Mouse (Mus musculus): ENCODE data around the gene Gm6377.

Gene Gm6377

DNA sequence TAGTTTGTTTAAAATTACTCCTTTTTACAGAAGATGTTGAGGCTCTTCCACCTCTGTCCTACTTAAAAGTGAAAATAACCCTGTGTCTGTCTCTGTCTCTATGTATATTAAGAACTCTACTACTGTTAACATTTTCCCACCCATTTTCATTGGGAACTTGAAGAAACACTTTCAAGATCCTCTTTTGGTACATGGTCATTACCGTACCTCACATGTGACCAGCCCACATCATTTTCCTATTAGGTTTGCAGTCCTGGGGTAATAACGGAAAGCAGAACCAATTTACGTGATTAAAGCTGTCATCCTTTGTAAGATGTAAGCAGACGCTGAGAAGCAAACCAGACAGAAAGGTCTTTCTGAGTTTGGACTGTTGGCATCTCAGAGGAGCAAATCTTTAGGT is at the start of gene Gm6377:
Gm6377 (plus strand) TSS at position 289 of the 400 bp plus-strand sequence.
- no peak for DNase-seq (ENCODE audit: low spot score)

DNA sequence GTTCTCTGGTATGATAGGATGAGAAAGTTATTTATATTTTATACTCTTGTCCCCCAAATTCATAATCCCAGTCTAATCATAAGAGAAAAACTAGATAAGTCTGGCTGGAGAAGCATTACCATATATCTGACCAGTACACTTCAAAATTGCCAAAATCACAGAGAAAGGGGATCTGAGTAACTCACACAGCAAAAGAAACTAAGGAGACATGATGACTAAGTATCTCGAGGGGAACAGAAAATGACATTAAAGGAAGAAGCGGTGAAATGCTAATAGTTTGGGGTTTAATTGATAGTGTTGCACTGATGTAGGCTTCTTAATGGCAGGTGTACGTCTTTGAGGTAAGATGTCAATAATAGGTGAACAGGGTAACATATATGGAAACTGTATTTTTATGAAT is 49.4 kb upstream of the Gm6377 start:
- DNase-seq (ENCODE audit: low spot score): no peak

DNA sequence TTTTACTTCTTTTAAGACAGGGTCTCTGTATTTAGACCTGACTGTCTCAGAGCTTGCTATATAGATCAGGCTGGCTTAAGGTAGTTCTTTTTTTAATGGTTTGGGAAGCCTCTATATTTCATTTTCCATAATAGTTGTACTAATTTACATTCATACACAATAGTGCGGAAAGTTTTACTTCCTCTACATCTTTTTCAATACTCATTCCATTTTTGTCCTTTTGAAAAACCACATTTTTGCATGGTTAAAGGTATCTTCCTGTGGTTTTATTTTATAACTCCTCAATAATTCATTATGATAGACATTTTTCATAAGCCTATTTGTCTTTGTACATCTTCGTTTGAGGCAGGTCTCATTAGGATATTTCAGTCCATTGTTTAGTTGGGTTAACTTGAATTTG is 45.3 kb upstream of the Gm6377 start:
- no peak for DNase-seq (ENCODE audit: low spot score)

DNA sequence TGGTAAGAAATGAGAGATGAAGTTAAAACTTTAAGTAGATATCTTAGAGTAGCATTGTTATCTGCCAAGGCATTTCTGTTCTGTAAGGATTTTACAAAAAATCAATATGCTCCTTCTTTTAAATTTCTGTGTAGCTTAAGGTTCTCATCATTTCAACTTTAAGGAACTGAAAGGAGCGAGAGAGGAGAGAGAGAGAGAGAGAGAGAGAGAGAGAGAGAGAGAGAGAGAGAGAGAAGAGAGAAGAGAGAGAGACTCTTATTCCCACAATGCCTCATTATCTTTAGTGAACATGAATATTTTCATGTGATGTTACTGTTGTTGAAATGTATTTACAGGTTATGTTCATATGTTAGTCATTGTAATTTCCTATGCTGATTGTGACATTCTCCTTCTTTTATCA is 36.2 kb upstream of the Gm6377 start:
- no peak for DNase-seq (ENCODE audit: low spot score)

GRCm38 (mm10) chrX:109160901-109161300 is 35.7 kb upstream of the Gm6377 start:
- no peak for DNase-seq (ENCODE audit: low spot score)

DNA sequence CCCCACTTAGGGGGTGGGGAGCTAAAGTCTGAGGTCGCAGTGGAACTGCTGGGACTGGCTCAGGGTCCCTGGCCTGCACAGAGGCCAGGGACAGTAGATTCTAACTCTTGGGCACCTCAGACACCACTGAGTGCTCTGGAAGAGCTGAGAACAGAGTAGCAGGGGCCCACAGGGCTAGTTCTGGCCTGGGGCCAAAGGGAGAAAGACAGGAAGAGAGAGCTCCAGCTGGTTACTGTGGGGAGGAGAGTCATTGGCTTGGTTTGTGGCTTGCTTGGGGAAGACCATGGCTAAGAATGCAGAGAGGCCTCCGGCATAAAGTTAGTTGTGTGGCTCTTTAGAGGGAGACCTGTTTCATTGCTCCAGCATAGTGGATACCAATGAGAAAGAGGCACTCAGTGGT is 21.5 kb upstream of the Gm6377 start:
- no peak for DNase-seq (ENCODE audit: low spot score)

- no peak for DNase-seq (ENCODE audit: low spot score)
Measured at GRCm38 (mm10) chrX:109175470-109175869, 21.1 kb upstream of the Gm6377 start.

DNA sequence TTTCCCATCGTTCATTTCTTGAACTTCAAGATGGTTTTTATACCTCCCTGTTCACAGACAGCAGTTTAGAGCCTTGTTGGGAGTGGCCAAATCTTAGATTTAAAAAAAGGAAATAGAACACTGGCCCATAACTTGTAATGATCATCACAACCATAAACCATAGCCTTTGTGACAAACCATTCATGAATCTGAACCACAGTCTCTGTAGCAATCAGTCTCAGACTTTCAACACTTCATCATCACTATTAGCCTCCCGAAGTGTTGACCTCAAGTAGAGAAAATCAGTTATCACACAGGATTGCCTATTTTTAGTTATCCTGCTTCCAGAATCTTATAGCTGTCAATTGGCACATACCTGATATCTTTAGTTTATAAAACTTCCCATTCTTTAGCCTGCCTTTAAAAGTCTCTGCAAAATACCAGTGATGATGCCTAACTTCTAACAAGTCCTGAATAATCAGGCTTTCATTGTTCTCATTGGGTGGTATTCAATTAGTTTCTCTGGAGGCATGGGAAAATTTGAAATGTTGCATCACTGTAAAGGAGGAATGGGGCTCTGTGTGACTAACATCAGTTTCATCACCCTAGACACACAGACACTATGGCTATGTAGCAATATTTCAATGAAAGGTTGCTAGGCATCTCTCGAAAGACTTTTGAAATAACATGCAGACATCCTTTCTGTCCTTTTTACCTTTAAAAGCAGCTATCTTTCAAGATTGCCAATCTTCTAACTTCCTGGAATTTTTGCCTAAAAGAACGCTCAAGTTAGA is 11.7 kb upstream of the Gm6377 start:
- no peak for DNase-seq (ENCODE audit: low spot score)

- no peak for DNase-seq (ENCODE audit: low spot score)
Measured at GRCm38 (mm10) chrX:109189607-109190006, 6.9 kb upstream of the Gm6377 start.

DNA sequence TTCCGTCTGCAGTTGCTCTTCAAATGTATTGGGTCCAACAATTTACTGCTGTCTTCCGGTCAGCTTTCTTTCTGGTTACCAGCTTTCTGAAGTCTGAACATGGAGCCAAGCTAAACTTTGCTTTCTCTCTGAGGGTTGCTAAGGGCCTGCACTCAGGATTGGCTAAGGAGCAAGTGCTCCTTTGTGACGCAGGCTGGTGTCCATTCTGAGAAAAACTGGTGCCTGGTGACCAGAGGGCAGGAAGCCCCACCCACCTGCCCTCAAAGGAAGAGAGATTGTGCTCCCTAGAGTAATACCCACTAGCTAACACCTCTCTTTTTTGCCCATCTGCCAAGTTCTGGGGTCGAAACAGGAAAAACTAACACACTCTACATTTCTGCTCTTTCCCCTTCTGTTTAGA is 5.6 kb upstream of the Gm6377 start:
- DNase-seq (ENCODE audit: low spot score): no peak

DNA sequence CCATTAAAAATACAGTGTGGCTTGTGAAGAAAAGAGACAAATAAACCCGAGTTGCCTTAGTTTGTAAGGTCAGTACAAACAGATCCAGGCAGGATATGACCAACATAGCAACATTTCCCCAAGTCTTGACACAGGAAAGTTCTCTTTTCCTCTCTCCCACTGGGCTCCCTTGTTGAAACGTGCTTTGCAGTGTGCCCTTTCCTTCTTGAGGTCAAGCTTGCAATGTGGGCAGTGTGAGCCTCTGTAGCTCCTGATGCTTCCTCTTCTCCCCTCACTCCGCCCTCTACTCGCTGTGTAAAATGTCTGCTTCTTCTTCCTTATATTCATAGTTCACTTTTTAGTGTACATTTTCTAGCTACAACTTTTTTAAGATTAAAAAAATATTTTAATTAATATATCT is 5.1 kb upstream of the Gm6377 start:
- DNase-seq (ENCODE audit: low spot score): no peak

DNA sequence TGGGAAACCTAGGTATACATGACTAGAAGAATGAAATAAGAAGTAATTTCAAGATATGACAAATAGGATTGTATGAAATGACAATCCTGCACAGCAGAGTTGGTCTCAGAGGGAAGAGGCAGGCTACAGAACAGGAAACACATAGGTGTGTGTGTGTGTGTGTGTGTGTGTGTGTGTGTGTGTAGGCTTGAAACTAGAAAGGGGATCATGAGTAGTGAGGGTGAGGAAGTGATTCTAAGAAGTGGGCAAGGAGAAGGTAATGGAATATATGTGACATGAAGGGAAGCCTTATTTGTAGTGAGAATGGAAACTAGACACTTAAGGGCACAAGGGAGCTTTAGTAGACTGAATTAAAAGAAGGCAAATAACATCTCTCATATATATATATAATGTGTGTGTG is 11.3 kb downstream of the Gm6377 start:
- DNase-seq (ENCODE audit: low spot score): no peak

- no peak for DNase-seq (ENCODE audit: low spot score)
Measured at GRCm38 (mm10) chrX:109228720-109229119, 32.2 kb downstream of the Gm6377 start.

DNA sequence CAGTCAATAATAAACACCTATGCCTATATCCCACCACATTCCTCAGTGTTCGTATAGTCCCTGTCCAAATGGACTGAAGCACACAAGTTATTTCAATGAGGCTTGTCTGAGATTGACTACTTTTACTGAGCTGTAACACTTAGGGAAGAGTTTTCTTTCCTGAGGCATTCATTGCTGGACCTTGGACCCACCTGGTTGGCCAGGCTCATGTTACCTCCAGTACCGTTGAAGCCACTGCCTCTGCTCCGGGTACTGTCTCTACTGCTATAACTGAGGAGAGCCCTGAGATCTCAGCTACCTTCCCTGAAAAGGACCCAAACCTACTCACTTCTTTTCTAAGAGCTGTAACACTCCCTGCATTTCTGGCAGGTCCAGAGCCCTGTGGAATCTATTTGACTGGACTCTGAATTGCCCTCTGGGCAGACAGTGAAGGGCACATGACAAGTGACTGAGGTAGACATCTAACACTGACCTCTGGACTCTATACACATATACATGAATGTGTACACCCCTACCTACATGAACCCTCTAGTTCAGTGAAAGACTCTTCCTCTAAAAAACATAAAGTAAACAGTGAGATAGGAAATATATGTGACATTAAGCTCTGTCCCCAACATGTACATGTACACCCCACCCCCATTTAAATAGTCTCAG is 39.0 kb downstream of the Gm6377 start:
- no peak for DNase-seq (ENCODE audit: low spot score)

- DNase-seq (ENCODE audit: low spot score): no peak
Measured at GRCm38 (mm10) chrX:109238163-109238562, 41.6 kb downstream of the Gm6377 start.
